Mouse (Mus musculus): ENCODE measurements around the gene Tshz2. TPM values are rescaled to one million over a fixed set of nuclear protein-coding genes. Genes with fewer than 3 reads are reported as not detected.

Gene Tshz2
- polyA plus RNA-seq, 1 experiment from 2014 or later = 32.0 TPM

DNA sequence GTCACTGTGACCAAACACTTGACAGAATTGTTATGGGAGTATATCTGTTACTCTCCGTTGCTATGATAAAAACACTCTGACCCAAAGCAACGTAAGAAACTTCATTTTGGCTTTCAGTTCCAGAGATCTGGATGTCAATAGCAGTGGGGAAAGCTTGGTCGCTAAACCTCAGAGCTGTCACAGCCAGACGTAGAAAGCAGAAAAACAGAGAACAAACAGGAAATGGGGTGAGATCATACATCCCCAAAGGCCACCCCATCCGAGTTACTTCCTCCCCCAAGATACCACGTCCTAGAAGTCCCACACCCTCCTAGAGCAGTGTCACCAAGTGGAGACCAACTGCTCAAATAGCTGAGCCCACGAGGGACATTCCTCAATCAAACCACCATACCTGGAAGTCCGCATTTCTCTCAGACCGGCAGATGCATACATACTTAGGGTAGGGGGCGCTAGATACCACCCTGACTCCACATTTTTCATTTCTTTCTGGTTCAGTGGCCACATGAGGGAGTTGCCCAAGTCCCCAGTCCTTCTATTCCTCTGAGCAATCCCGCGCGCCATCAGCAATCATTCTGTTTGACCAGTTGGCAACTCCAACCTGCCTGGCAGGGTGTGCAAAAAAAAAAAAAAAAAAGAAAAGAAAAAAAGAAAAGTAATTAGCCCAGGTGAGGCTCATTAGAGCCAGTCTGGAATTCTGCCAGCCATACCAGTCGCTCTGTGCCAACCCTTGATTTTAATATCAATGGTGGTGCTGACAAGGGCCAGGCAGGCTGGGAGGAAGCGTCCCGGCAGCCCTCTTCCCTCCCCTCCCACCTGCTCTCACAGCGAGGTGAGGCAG, 326.1 kb downstream of the Tshz2 start:
- no peak for ATAC-seq
- no peak overlapping the region for H3K4me2 ChIP-seq (ENCODE audit: low read length)
- peaks cover 17% of the 10 kb centered on the region for H3K4me1 ChIP-seq (ENCODE audit: control insufficient read depth, insufficient read depth, low read depth, low read length)
- H3K4me3 ChIP-seq (ENCODE audit: low read length) = no peak overlapping the region
- H3K36me3 ChIP-seq (ENCODE audit: control insufficient read depth, insufficient read depth, low read length) = no peaks in the 10 kb centered on the region
- WGBS = 32% methylated on average over 17 of the region's 17 CpGs
- H3K27me3 ChIP-seq (replicated peaks; ENCODE audit: control insufficient read depth, insufficient read depth, low read length) = no peaks in the 10 kb centered on the region; the same call in 1 of the 2 replicates
- no peaks in the 10 kb centered on the region for H3K9me3 ChIP-seq (ENCODE audit: control insufficient read depth, low read length)
- H3K27ac ChIP-seq (ENCODE audit: low read depth, low read length) = no peak overlapping the region
- H3K9ac ChIP-seq (ENCODE audit: low read depth, low read length) = no peak overlapping the region

- Histone ChIP-seq H3K9ac (ENCODE audit: low read depth, low read length) (peak overlapping the region; percentile 49), H3K4me1 (ENCODE audit: control insufficient read depth, insufficient read depth, low read depth, low read length) (peaks cover 17% of the 10 kb centered on the region)
- peak; percentile 74 for ATAC-seq
Observed at GRCm38 (mm10) chr2:169961463-169962230, 328.8 kb downstream of the Tshz2 start.

DNA sequence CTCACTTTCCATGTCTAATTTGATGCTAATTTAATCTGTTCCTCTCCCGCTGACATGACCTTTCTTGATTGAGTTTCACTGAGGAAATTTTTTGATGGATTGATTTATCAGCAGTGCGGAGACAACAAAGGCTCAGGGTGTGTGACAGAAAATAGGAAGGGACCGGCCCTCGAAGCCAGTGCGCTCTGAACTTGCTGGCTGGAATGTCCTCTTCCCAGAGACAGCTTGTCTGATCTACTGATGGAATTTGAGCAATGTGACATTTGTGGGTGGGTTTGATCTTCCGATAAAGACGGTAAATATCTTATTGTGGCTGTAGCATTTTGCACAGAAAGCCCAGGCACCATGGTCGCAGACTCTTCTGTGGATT, 329.4 kb downstream of the Tshz2 start:
- Histone ChIP-seq H3K36me3 (ENCODE audit: control insufficient read depth, insufficient read depth, low read length) (no peaks in the 10 kb centered on the region), H3K9ac (ENCODE audit: low read depth, low read length) (no peak overlapping the region), H3K27ac (ENCODE audit: low read depth, low read length) (no peak overlapping the region), H3K4me2 (ENCODE audit: low read length) (peak overlapping the region; percentile 73), H3K4me1 (ENCODE audit: control insufficient read depth, insufficient read depth, low read depth, low read length) (peaks cover 17% of the 10 kb centered on the region), H3K4me3 (ENCODE audit: low read length) (no peak overlapping the region), H3K9me3 (ENCODE audit: control insufficient read depth, low read length) (no peaks in the 10 kb centered on the region), H3K27me3 (replicated peaks; ENCODE audit: control insufficient read depth, insufficient read depth, low read length) (no peaks in the 10 kb centered on the region; the same call in 1 of the 2 replicates)
- no peak for ATAC-seq
- 17% methylated on average over 8 of the region's 8 CpGs for WGBS

More at GRCm38 (mm10) chr2:169961463-169962230, 328.8 kb downstream of the Tshz2 start:
- no peaks in the 10 kb centered on the region for H3K36me3 ChIP-seq (ENCODE audit: control insufficient read depth, insufficient read depth, low read length)
- no peaks in the 10 kb centered on the region; the same call in 1 of the 2 replicates for H3K27me3 ChIP-seq (replicated peaks; ENCODE audit: control insufficient read depth, insufficient read depth, low read length)
- H3K4me2 ChIP-seq (ENCODE audit: low read length) = peak overlapping the region; percentile 73
- peak overlapping the region; percentile 34 for H3K4me3 ChIP-seq (ENCODE audit: low read length)
- H3K9me3 ChIP-seq (ENCODE audit: control insufficient read depth, low read length) = no peaks in the 10 kb centered on the region
- 7% methylated on average over 24 of the region's 24 CpGs for WGBS
- H3K27ac ChIP-seq (ENCODE audit: low read depth, low read length) = peak overlapping the region; percentile 13; the same call in 1 of the 2 replicates

GRCm38 (mm10) chr2:169962776-169963175, 330.0 kb downstream of the Tshz2 start:
- no peak for ATAC-seq
- no peak overlapping the region for H3K4me3 ChIP-seq (ENCODE audit: low read length)
- WGBS = 68% methylated on average over 8 of the region's 8 CpGs
- H3K9ac ChIP-seq (ENCODE audit: low read depth, low read length) = no peak overlapping the region
- H3K27ac ChIP-seq (ENCODE audit: low read depth, low read length) = no peak overlapping the region
- no peaks in the 10 kb centered on the region for H3K9me3 ChIP-seq (ENCODE audit: control insufficient read depth, low read length)
- H3K36me3 ChIP-seq (ENCODE audit: control insufficient read depth, insufficient read depth, low read length) = no peaks in the 10 kb centered on the region
- H3K27me3 ChIP-seq (replicated peaks; ENCODE audit: control insufficient read depth, insufficient read depth, low read length) = no peaks in the 10 kb centered on the region; the same call in 1 of the 2 replicates
- no peak overlapping the region for H3K4me2 ChIP-seq (ENCODE audit: low read length)
- peaks cover 17% of the 10 kb centered on the region for H3K4me1 ChIP-seq (ENCODE audit: control insufficient read depth, insufficient read depth, low read depth, low read length)

GRCm38 (mm10) chr2:169970481-169970880, 337.7 kb downstream of the Tshz2 start:
- no peak for ATAC-seq
- Histone ChIP-seq H3K4me2 (ENCODE audit: low read length) (no peak overlapping the region), H3K4me1 (ENCODE audit: control insufficient read depth, insufficient read depth, low read depth, low read length) (no peaks in the 10 kb centered on the region), H3K27me3 (replicated peaks; ENCODE audit: control insufficient read depth, insufficient read depth, low read length) (no peaks in the 10 kb centered on the region), H3K9ac (ENCODE audit: low read depth, low read length) (no peak overlapping the region), H3K36me3 (ENCODE audit: control insufficient read depth, insufficient read depth, low read length) (no peaks in the 10 kb centered on the region), H3K27ac (ENCODE audit: low read depth, low read length) (no peak overlapping the region), H3K9me3 (ENCODE audit: control insufficient read depth, low read length) (no peaks in the 10 kb centered on the region), H3K4me3 (ENCODE audit: low read length) (no peak overlapping the region)
- 94% methylated on average over 6 of the region's 6 CpGs for WGBS

GRCm38 (mm10) chr2:169982925-169983324, 350.1 kb downstream of the Tshz2 start:
- no peak overlapping the region for H3K4me2 ChIP-seq (ENCODE audit: low read length)
- ATAC-seq = peak; percentile 76; the same call in 1 of the 2 replicates
- no peaks in the 10 kb centered on the region for H3K36me3 ChIP-seq (ENCODE audit: control insufficient read depth, insufficient read depth, low read length)
- H3K4me3 ChIP-seq (ENCODE audit: low read length) = no peak overlapping the region
- no peak overlapping the region for H3K9ac ChIP-seq (ENCODE audit: low read depth, low read length)
- WGBS = 78% methylated on average over 10 of the region's 10 CpGs
- H3K27me3 ChIP-seq (replicated peaks; ENCODE audit: control insufficient read depth, insufficient read depth, low read length) = no peaks in the 10 kb centered on the region
- no peaks in the 10 kb centered on the region for H3K4me1 ChIP-seq (ENCODE audit: control insufficient read depth, insufficient read depth, low read depth, low read length)
- no peak overlapping the region for H3K27ac ChIP-seq (ENCODE audit: low read depth, low read length)
- H3K9me3 ChIP-seq (ENCODE audit: control insufficient read depth, low read length) = no peaks in the 10 kb centered on the region

DNA sequence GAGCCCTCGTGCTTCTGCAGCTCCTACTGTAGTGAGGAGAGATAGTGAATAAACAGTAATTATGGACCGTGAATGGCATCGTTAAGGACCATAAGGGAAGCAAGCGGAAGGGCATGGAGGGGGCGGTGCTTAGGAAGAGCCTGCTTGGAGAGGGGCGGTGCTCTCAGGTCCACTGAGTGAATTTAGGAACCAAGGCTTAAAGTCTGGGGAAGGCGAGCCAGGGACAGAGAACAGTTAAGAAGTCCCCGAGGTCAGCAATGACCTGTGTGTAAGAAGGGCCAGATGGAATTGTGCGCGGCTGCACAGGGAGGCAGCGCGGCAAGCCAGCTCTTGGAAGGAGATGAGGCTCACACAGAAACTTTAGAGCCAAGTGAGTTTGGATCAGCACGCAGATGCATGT, 354.4 kb downstream of the Tshz2 start:
- H3K4me1 ChIP-seq (ENCODE audit: control insufficient read depth, insufficient read depth, low read depth, low read length) = no peaks in the 10 kb centered on the region
- no peaks in the 10 kb centered on the region for H3K27me3 ChIP-seq (replicated peaks; ENCODE audit: control insufficient read depth, insufficient read depth, low read length)
- H3K27ac ChIP-seq (ENCODE audit: low read depth, low read length) = no peak overlapping the region
- ATAC-seq = no peak
- no peak overlapping the region for H3K4me2 ChIP-seq (ENCODE audit: low read length)
- no peak overlapping the region for H3K4me3 ChIP-seq (ENCODE audit: low read length)
- H3K36me3 ChIP-seq (ENCODE audit: control insufficient read depth, insufficient read depth, low read length) = no peaks in the 10 kb centered on the region
- H3K9ac ChIP-seq (ENCODE audit: low read depth, low read length) = no peak overlapping the region
- H3K9me3 ChIP-seq (ENCODE audit: control insufficient read depth, low read length) = no peaks in the 10 kb centered on the region
- 66% methylated on average over 13 of the region's 13 CpGs for whole genome bisulfite sequencing

DNA sequence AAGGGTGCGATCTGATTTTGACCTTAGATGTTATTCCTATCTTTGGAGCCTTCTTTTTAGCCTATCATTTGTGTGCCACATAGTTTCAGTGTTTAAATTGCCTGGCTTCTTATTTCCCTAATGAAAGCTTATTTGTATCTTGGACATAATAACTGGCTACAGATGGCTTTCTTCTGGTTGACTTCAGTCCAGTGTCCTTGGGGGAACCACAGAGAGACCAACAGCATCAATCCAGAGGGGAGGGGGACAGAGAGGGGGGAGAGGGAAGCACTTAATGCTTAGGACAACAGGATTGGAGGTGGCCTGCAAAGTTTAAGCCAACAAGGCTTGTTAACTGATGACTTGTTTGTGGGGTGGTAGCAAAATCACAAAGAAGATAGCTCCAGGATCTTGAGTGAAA, 356.4 kb downstream of the Tshz2 start:
- no peaks in the 10 kb centered on the region for H3K27me3 ChIP-seq (replicated peaks; ENCODE audit: control insufficient read depth, insufficient read depth, low read length)
- no peak overlapping the region for H3K27ac ChIP-seq (ENCODE audit: low read depth, low read length)
- no peak for ATAC-seq
- WGBS = 100% methylated on average over 1 of the region's 1 CpGs
- H3K4me3 ChIP-seq (ENCODE audit: low read length) = no peak overlapping the region
- H3K9ac ChIP-seq (ENCODE audit: low read depth, low read length) = no peak overlapping the region
- H3K4me2 ChIP-seq (ENCODE audit: low read length) = no peak overlapping the region
- no peaks in the 10 kb centered on the region for H3K4me1 ChIP-seq (ENCODE audit: control insufficient read depth, insufficient read depth, low read depth, low read length)
- no peaks in the 10 kb centered on the region for H3K36me3 ChIP-seq (ENCODE audit: control insufficient read depth, insufficient read depth, low read length)
- H3K9me3 ChIP-seq (ENCODE audit: control insufficient read depth, low read length) = no peaks in the 10 kb centered on the region

DNA sequence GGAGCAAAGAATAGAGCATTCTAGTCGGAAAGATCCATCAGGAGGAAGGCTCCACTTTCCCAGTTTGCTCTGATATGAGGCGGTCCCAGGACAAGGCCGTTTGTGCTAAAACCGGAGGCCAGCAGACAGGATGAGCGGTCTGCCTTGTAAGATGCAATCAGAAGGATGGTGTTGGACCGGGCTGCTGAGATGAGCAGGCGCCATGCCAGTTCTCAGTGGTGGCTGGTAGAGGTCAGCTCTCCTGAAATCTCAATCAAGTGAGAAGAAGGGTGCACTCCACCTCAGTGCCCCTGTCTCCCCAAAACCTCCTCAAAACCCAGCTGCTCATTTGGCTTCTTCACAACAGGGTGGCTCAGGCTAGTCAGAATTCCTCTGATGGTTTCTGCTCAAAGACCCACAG, 358.2 kb downstream of the Tshz2 start:
- Histone ChIP-seq H3K27me3 (replicated peaks; ENCODE audit: control insufficient read depth, insufficient read depth, low read length) (no peaks in the 10 kb centered on the region), H3K9ac (ENCODE audit: low read depth, low read length) (no peak overlapping the region), H3K36me3 (ENCODE audit: control insufficient read depth, insufficient read depth, low read length) (no peaks in the 10 kb centered on the region), H3K4me2 (ENCODE audit: low read length) (no peak overlapping the region), H3K4me3 (ENCODE audit: low read length) (no peak overlapping the region), H3K4me1 (ENCODE audit: control insufficient read depth, insufficient read depth, low read depth, low read length) (peaks cover 2% of the 10 kb centered on the region), H3K9me3 (ENCODE audit: control insufficient read depth, low read length) (no peaks in the 10 kb centered on the region), H3K27ac (ENCODE audit: low read depth, low read length) (no peak overlapping the region)
- no peak for ATAC-seq
- WGBS = 78% methylated on average over 7 of the region's 7 CpGs
